Comparison of ENCODE assay signal across 11 mouse cellular contexts in genomic region chr7:65513451-65514179, GRCm38 (mm10). TPM values are rescaled to one million over a fixed set of nuclear protein-coding genes. Genes with fewer than 3 reads are reported as not detected.
A peak's percentile ranks its signal among the peaks of the same experiment; 100 is the strongest.
DNase-seq lines count a peak whose midpoint lies in the region; ATAC-seq and TF ChIP-seq lines count a peak whose summit lies in the region.
"Had no signal": no experiment of that assay in that cellular context is flagged by ENCODE, and none has a peak within 500 bp of the region (broad histone marks: within the 10 kb centered on the region; RNA-seq: fewer than 3 reads in every experiment).

No protein-coding gene starts in this region.

- WGBS in heart, embryonic 10.5 days, result 65% methylated on average over 10 of the region's 10 CpGs
- 70% methylated on average over 10 of the region's 10 CpGs for WGBS in heart, adult 2 months
- whole genome bisulfite sequencing in limb, embryonic 10.5 days, result 46% methylated on average over 10 of the region's 10 CpGs
- 42% methylated on average over 10 of the region's 10 CpGs for WGBS in forebrain, postnatal 0 days

- no peak for TF ChIP-seq EP300 in heart, adult 2 months (IDR thresholded peaks at IDR 0.05; ENCODE audit: insufficient read depth, low read depth, low read length)

- intact Hi-C loops in heart, adult 2 months (cut with DNase I), result loop anchor here (10.0 kb wide), 1 partner anchor 279 kb away; no protein-coding TSS in a partner anchor

- no peaks in the 10 kb centered on the region for H3K36me3 ChIP-seq in heart, embryonic 10.5 days
- no peaks in the 10 kb centered on the region for H3K36me3 ChIP-seq in heart, adult 2 months (ENCODE audit: control insufficient read depth, insufficient read depth, low read length)
- H3K36me3 ChIP-seq in limb, embryonic 10.5 days, result no peaks in the 10 kb centered on the region
- H3K36me3 ChIP-seq in forebrain, postnatal 0 days (ENCODE audit: insufficient read depth), result no peaks in the 10 kb centered on the region
- H3K36me3 ChIP-seq: embryonic facial prominence, embryonic 15.5 days; limb, embryonic 15.5 days had no signal

- H3K4me3 ChIP-seq in heart, embryonic 10.5 days, result no peak overlapping the region
- H3K4me3 ChIP-seq in heart, adult 2 months, result no peak overlapping the region
- no peak overlapping the region for H3K4me3 ChIP-seq in limb, embryonic 10.5 days
- no peak overlapping the region for H3K4me3 ChIP-seq in forebrain, postnatal 0 days (ENCODE audit: low read depth, low read length)
- H3K4me3 ChIP-seq: embryonic facial prominence, embryonic 15.5 days; limb, embryonic 15.5 days had no signal

- H3K27me3 ChIP-seq in heart, embryonic 10.5 days (ENCODE audit: insufficient read depth, poor library complexity, severe bottlenecking), result peaks cover 5% of the 10 kb centered on the region; the same call in 1 of the 2 replicates
- H3K27me3 ChIP-seq in heart, adult 2 months (ENCODE audit: control insufficient read depth, insufficient read depth, low read length), result no peaks in the 10 kb centered on the region
- no peaks in the 10 kb centered on the region for H3K27me3 ChIP-seq in limb, embryonic 10.5 days (ENCODE audit: low read depth, poor library complexity, severe bottlenecking)
- no peaks in the 10 kb centered on the region for H3K27me3 ChIP-seq in forebrain, postnatal 0 days (ENCODE audit: insufficient read depth, low read length)
- H3K27me3 ChIP-seq: embryonic facial prominence, embryonic 15.5 days had no signal

- DNase-seq in heart, embryonic 10.5 days (ENCODE audit: low spot score), result peak; percentile 63
- DNase-seq in heart, adult 2 months, result no peak
- DNase-seq in MN1 (ENCODE audit: low spot score), result peak; percentile 60
- DNase-seq in brain, embryonic 14.5 days (ENCODE audit: low read depth), result peak; percentile 49
- DNase-seq in limb, embryonic 10.5 days (ENCODE audit: low spot score), result peak; percentile 50
- DNase-seq in thymus, postnatal 0 days (ENCODE audit: low spot score), result no peak
- no peak for DNase-seq in forebrain, postnatal 0 days
- DNase-seq: thymus, adult 2 months had no signal

- no peaks in the 10 kb centered on the region for H3K79me2 ChIP-seq in heart, adult 2 months (replicated peaks; ENCODE audit: control insufficient read depth, insufficient read depth, low read length)

- H3K9me3 ChIP-seq in heart, embryonic 10.5 days, result no peaks in the 10 kb centered on the region
- no peaks in the 10 kb centered on the region for H3K9me3 ChIP-seq in limb, embryonic 10.5 days (replicated peaks)
- H3K9me3 ChIP-seq in forebrain, postnatal 0 days (ENCODE audit: low read length), result no peaks in the 10 kb centered on the region
- H3K9me3 ChIP-seq: embryonic facial prominence, embryonic 15.5 days; limb, embryonic 15.5 days had no signal

- H3K27ac ChIP-seq in heart, embryonic 10.5 days, result no peak overlapping the region
- no peak overlapping the region for H3K27ac ChIP-seq in heart, adult 2 months
- H3K27ac ChIP-seq in limb, embryonic 10.5 days, result no peak overlapping the region
- H3K27ac ChIP-seq in forebrain, postnatal 0 days (ENCODE audit: low read depth, low read length), result no peak overlapping the region
- H3K27ac ChIP-seq: embryonic facial prominence, embryonic 15.5 days; limb, embryonic 15.5 days had no signal

- ATAC-seq in forebrain, postnatal 0 days, result no peak
- ATAC-seq: intestine, postnatal 0 days had no signal

- no peaks in the 10 kb centered on the region for H3K4me1 ChIP-seq in heart, embryonic 10.5 days
- no peaks in the 10 kb centered on the region for H3K4me1 ChIP-seq in heart, adult 2 months (ENCODE audit: control insufficient read depth, insufficient read depth, low read length)
- peaks cover 6% of the 10 kb centered on the region for H3K4me1 ChIP-seq in limb, embryonic 10.5 days
- H3K4me1 ChIP-seq in forebrain, postnatal 0 days (ENCODE audit: insufficient read depth), result peaks cover 13% of the 10 kb centered on the region
- H3K4me1 ChIP-seq: embryonic facial prominence, embryonic 15.5 days; limb, embryonic 15.5 days had no signal

- TF ChIP-seq CTCF in heart, adult 2 months (IDR thresholded peaks at IDR 0.05), result no peak
- TF ChIP-seq CTCF in brain, embryonic 14.5 days (IDR thresholded peaks at IDR 0.05; ENCODE audit: borderline replicate concordance, extremely low read depth, insufficient read depth, insufficient read length), result no peak
- no peak for TF ChIP-seq CTCF in forebrain, postnatal 0 days (IDR thresholded peaks at IDR 0.05; ENCODE audit: low read depth)

- no peak overlapping the region for H3K9ac ChIP-seq in heart, adult 2 months (ENCODE audit: low read depth, low read length)
- no peak overlapping the region for H3K9ac ChIP-seq in forebrain, postnatal 0 days
- H3K9ac ChIP-seq: embryonic facial prominence, embryonic 15.5 days; limb, embryonic 15.5 days had no signal

- H3K4me2 ChIP-seq in forebrain, postnatal 0 days (ENCODE audit: low read depth), result no peak overlapping the region
- H3K4me2 ChIP-seq: embryonic facial prominence, embryonic 15.5 days; limb, embryonic 15.5 days had no signal

- TF ChIP-seq POLR2A in heart, adult 2 months (IDR thresholded peaks at IDR 0.05; ENCODE audit: insufficient read depth, low read depth, low read length), result no peak
- no peak for TF ChIP-seq POLR2A in brain, embryonic 14.5 days (IDR thresholded peaks at IDR 0.05; ENCODE audit: borderline replicate concordance, extremely low read depth, insufficient read depth, insufficient read length, poor library complexity, severe bottlenecking)

RNA-seq across cellular contexts. Expression of gene Tjp1, which starts 14.0 kb away (rescaled TPM):
- 28.1 and 33.6 TPM in 2 replicates for polyA plus RNA-seq in heart, embryonic 10.5 days (2016; fragmentation: Nextera tagmentation; extraction: Ambion mirVana)
- total RNA-seq in heart, adult 2 months (2021), result 10 to 100 TPM; 87.9 to 99.7 TPM
- polyA plus RNA-seq in heart, adult 2 months (2012; rRNA removed), result 21.7 and 44.4 TPM in 2 replicates
- polyA plus RNA-seq in brain, embryonic 14.5 days (2012; rRNA removed), result 29.6 and 44.8 TPM in 2 replicates
- 18.9 and 24.0 TPM in 2 replicates for polyA plus RNA-seq in limb, embryonic 10.5 days (2016; fragmentation: Nextera tagmentation; extraction: Ambion mirVana)
- 2.6 and 2.8 TPM in 2 replicates for polyA plus RNA-seq in thymus, postnatal 0 days (2015; fragmentation: Nextera tagmentation; extraction: Ambion mirVana)
- total RNA-seq in forebrain, postnatal 0 days (2014; rRNA removed), result 41.2 and 64.4 TPM in 2 replicates
- 11.6 and 15.8 TPM in 2 replicates for polyA plus RNA-seq in forebrain, postnatal 0 days (2015; fragmentation: Nextera tagmentation; extraction: Ambion mirVana)

Comparison
In these comparisons a context has a peak if more than half of its experiments do, and no peak if none do; other contexts are left out.
1. DNase-seq: peak in heart, embryonic 10.5 days (single experiment), MN1 (single experiment), brain, embryonic 14.5 days (single experiment) and limb, embryonic 10.5 days (single experiment); none in heart, adult 2 months (0 of 2), thymus, postnatal 0 days (single experiment) and forebrain, postnatal 0 days (single experiment).